Mouse (Mus musculus) forebrain, embryonic 14.5 days (tissue): ENCODE data around the gene Sec22b. TPM values are rescaled to one million over a fixed set of nuclear protein-coding genes. Genes with fewer than 3 reads are reported as not detected.
A peak's percentile ranks its signal among the peaks of the same experiment; 100 is the strongest.

Source experiments
- ATAC-seq: fragments of 200-750 bp; cut with Nextera tagmentation; 2 replicates; pipeline ENCODE4 v1.8.0; 2017; ENCODE audit warnings: mild to moderate bottlenecking, moderate library complexity
- DNase-seq: peaks from one replicate; pipeline ENCODE4 v3.0.0-alpha.2; 2015; ENCODE audit warnings: low spot score
- H3K27ac ChIP-seq: fragments of 300-500 bp; sonication (generic); 2 replicates; pipeline ENCODE4 v1.5.1; 2014; ENCODE audit warnings: low read depth, mild to moderate bottlenecking, control low read depth, low read length, moderate library complexity
- H3K27me3 ChIP-seq: fragments of 300-500 bp; sonication (generic); replicated peaks from 2 replicates; pipeline ENCODE4 v1.6.1; 2014; ENCODE audit warnings: low read length, control low read depth, mixed read lengths; ENCODE audit not compliant: control insufficient read depth, insufficient read depth
- H3K36me3 ChIP-seq: fragments of 300-500 bp; sonication (generic); 2 replicates; pipeline ENCODE4 v1.6.1; 2014; ENCODE audit warnings: low read length, control low read depth; ENCODE audit not compliant: control insufficient read depth, insufficient read depth
- H3K4me1 ChIP-seq: fragments of 300-500 bp; sonication (generic); 2 replicates; pipeline ENCODE4 v1.6.1; 2014; ENCODE audit warnings: antibody characterized with exemption, low read length, control low read depth; ENCODE audit not compliant: control insufficient read depth, insufficient read depth
- H3K4me2 ChIP-seq: fragments of 300-500 bp; sonication (generic); 2 replicates; pipeline ENCODE4 v1.6.1; 2014; ENCODE audit warnings: mild to moderate bottlenecking, control low read depth, low read length
- H3K4me3 ChIP-seq: fragments of 300-500 bp; sonication (generic); 2 replicates; pipeline ENCODE4 v1.5.1; 2014; ENCODE audit warnings: low read depth, low read length, control low read depth
- H3K9ac ChIP-seq: fragments of 300-500 bp; sonication (generic); 2 replicates; pipeline ENCODE4 v1.6.1; 2014; ENCODE audit warnings: mild to moderate bottlenecking, low read length, control low read depth, moderate library complexity
- H3K9me3 ChIP-seq: fragments of 300-500 bp; sonication (generic); replicated peaks from 2 replicates; pipeline ENCODE4 v1.6.1; 2016; ENCODE audit warnings: low read length, control low read depth, mixed read lengths; ENCODE audit not compliant: control insufficient read depth
- WGBS: fragments of 180-500 bp; shearing (Covaris S2); extraction: QIAGEN DNeasy Blood & Tissue Kit; methylation state at CpG from one replicate; pipeline ENCODE4 v1.1.7; 2014; 5-methylcytosine and 5-hydroxymethylcytosine counted together
- polyA plus RNA-seq: library from polyadenylated mRNA; unstranded; fragments of >200 nt; fragmentation: Nextera tagmentation; extraction: Ambion mirVana; gene quantifications from 2 replicates; pipeline ENCODE4 v1.2.1, GENCODE M21; 2014

Gene Sec22b
- polyA plus RNA-seq, 1 experiment from 2014 or later: 130 TPM

DNA sequence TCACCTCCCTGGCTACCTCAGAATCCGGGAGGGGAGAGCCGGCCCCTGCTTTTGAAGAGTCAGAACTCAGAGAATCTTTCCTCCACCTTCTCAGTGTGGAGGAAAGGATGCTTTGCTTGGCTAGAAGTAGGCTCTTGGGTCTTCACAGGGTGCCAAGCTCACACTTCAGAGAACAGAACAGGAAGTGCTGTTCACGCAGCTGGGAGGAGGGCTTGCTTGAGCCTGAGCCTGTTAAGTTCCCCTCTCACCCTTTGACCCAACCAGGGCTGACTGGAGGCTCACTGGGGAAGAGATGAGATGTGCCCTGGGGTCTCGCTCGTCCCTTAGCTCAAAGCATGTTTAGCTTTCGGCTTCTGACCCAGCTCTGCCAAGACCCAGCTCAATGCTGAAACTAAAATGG lies 32.3 kb downstream of the Sec22b start:
- H3K36me3 ChIP-seq: no peaks in the 10 kb centered on the region
- H3K4me2 ChIP-seq: no peak overlapping the region
- no peak for DNase-seq
- no peaks in the 10 kb centered on the region for H3K9me3 ChIP-seq
- peaks cover 18% of the 10 kb centered on the region; the same call in 1 of the 2 replicates for H3K4me1 ChIP-seq
- no peaks in the 10 kb centered on the region for H3K27me3 ChIP-seq
- H3K9ac ChIP-seq: no peak overlapping the region
- no peak overlapping the region for H3K4me3 ChIP-seq
- ATAC-seq: no peak
- no peak overlapping the region for H3K27ac ChIP-seq
- WGBS: 41% methylated on average over 6 of the region's 6 CpGs

DNA sequence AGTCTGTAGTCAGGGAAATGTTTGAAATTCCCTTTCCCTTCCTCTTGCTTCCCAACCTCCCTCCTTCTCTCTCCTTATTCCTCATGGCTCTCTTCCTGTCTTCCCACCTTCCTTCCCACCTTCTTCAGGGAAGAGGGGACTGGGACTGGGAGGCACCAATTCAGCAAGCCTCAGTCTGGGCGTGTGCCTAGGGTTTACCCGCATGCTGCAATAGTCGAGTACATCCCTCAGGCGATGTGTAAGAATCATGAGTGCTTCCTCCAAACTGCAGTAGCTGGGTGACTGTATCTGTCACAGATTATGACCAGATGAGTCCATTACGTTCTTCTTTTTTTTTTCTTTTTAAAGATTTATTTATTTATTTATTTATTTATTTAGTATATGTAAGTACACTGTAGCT lies 32.8 kb downstream of the Sec22b start:
- no peak overlapping the region for H3K27ac ChIP-seq
- no peak overlapping the region for H3K4me3 ChIP-seq
- no peaks in the 10 kb centered on the region for H3K27me3 ChIP-seq
- H3K36me3 ChIP-seq: no peaks in the 10 kb centered on the region
- DNase-seq (no peak), ATAC-seq (no peak)
- WGBS: 84% methylated on average over 5 of the region's 5 CpGs
- H3K9me3 ChIP-seq: no peaks in the 10 kb centered on the region
- no peak overlapping the region for H3K9ac ChIP-seq
- peaks cover 19% of the 10 kb centered on the region for H3K4me1 ChIP-seq
- no peak overlapping the region for H3K4me2 ChIP-seq

DNA sequence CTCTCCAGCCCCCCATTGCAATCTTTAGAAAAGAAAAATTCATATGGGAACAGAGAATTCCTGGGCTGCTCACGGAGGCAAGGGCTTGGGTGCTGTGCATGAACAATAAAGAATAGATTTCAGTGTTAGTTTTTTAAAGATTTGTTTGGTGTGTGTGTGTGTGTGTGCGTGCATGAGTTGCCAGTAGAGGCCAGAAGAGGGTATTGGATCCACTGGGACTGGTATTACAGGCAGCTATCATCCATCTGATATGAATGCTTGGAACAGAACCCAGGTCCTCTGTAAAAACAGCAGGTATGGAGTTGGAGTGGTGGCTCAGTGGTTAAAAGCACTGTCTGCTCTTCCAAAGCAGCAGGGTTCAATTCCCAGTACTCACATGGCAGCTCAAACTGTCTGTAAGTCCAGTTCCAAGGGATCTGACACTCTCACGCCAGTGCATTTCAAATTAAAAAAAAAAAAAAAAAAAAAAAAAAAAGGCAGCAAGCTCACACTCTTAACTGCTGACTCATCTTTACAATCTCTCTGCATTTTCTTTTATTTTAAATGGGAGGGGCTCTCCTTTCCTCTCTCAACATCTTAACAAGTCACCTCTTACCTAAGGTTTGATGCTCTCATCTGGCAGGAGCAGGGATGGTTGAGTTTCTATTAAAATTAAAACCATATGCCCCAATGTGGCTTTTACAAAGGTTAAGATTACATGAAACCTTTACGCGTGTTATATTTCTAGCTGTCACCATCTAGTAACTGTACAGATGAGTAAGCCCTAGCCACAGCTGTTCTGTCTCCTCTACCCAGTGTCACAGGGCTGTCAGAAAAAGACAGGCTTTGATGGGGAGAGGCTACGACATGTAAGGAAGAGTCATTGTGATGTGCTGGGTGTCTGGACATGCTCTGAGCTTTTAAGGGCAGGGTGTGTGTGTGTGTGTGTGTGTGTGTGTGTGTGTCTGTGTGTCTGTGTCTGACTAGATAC lies 33.6 kb downstream of the Sec22b start:
- 85% methylated on average over 6 of the region's 6 CpGs for WGBS
- no peak overlapping the region for H3K4me2 ChIP-seq
- no peaks in the 10 kb centered on the region for H3K27me3 ChIP-seq
- no peak for DNase-seq
- no peak overlapping the region for H3K4me3 ChIP-seq
- H3K4me1 ChIP-seq: peaks cover 27% of the 10 kb centered on the region
- H3K36me3 ChIP-seq: no peaks in the 10 kb centered on the region
- ATAC-seq: no peak
- no peak overlapping the region for H3K9ac ChIP-seq
- H3K27ac ChIP-seq: no peak overlapping the region
- no peaks in the 10 kb centered on the region for H3K9me3 ChIP-seq

DNA sequence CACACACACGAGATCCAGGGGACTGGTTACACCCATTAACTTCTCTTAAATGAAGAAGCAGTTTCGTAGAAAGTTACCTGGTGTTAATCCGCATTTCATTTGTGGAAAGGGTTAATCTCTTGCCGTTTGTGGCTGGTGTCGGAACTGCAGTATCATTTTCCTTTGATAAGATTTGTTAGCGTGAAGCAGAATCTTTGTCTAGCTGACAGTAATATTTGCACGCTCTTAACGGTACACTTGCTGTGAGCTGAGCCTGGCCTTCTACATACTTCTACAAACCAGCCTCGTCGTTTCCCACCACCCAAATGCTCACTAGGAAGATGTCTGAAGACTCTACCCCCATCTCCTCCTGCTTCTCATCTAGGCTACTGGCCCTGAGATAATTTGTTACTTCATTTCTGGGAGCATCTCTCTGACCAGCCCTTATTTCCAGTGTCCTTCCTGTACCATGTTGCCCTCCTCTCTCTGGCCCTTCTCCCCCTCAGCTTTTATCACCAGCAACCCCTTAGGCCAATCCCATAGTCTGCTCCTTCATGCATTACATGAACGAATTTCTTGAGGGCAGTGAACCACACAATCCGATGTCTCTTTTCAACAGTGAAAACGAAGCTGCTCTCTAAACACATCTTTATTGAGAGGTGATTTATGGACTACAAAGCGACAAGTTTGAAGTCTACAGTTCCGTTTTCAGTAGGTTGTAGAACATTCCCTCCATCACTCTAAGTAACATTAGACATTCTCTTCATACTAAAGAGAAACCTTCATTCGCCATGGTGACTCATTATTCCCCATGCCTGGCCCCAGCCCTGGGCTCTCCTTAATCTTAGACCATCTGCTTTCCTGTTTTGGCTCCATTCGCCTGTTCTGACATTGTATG lies 36.3 kb downstream of the Sec22b start:
- Histone ChIP-seq H3K9me3 (no peaks in the 10 kb centered on the region), H3K36me3 (no peaks in the 10 kb centered on the region), H3K9ac (no peak overlapping the region), H3K27me3 (no peaks in the 10 kb centered on the region), H3K4me1 (peaks cover 39% of the 10 kb centered on the region), H3K27ac (0 out of 2 replicates have a peak overlapping the region, but pooled peaks have one; percentile 21), H3K4me3 (no peak overlapping the region), H3K4me2 (no peak overlapping the region)
- DNase-seq: peak; percentile 47
- 43% methylated on average over 17 of the region's 17 CpGs for WGBS
- no peak for ATAC-seq

- ATAC-seq (no peak), DNase-seq (no peak)
- H3K4me2 ChIP-seq: no peak overlapping the region
- no peak overlapping the region for H3K27ac ChIP-seq
- no peak overlapping the region for H3K9ac ChIP-seq
- no peaks in the 10 kb centered on the region for H3K9me3 ChIP-seq
- no peaks in the 10 kb centered on the region for H3K27me3 ChIP-seq
- H3K4me3 ChIP-seq: no peak overlapping the region
- peaks cover 42% of the 10 kb centered on the region for H3K4me1 ChIP-seq
- no peaks in the 10 kb centered on the region for H3K36me3 ChIP-seq
- 58% methylated on average over 6 of the region's 6 CpGs for WGBS
Measured at GRCm38 (mm10) chr3:97937945-97938266, 36.9 kb downstream of the Sec22b start.

GRCm38 (mm10) chr3:97938814-97939526 lies 38.0 kb downstream of the Sec22b start:
- peak overlapping the region; percentile 16; the same call in 1 of the 2 replicates for H3K4me2 ChIP-seq
- peak overlapping the region; percentile 7; the same call in 1 of the 2 replicates for H3K9ac ChIP-seq
- no peaks in the 10 kb centered on the region for H3K36me3 ChIP-seq
- peak; percentile 56 for ATAC-seq
- DNase-seq: peak; percentile 49
- 3% methylated on average over 7 of the region's 7 CpGs for WGBS
- H3K4me1 ChIP-seq: peaks cover 42% of the 10 kb centered on the region
- no peaks in the 10 kb centered on the region for H3K9me3 ChIP-seq
- no peak overlapping the region for H3K4me3 ChIP-seq
- H3K27ac ChIP-seq: peak overlapping the region; percentile 44; the same call in 1 of the 2 replicates
- no peaks in the 10 kb centered on the region for H3K27me3 ChIP-seq

GRCm38 (mm10) chr3:97939626-97940510 lies 38.9 kb downstream of the Sec22b start:
- WGBS: 6% methylated on average over 10 of the region's 10 CpGs
- peak; percentile 40 for DNase-seq
- H3K27me3 ChIP-seq: no peaks in the 10 kb centered on the region
- H3K4me2 ChIP-seq: peak overlapping the region; percentile 16; the same call in 1 of the 2 replicates
- H3K4me3 ChIP-seq: no peak overlapping the region
- peak; percentile 32 for ATAC-seq
- H3K36me3 ChIP-seq: no peaks in the 10 kb centered on the region
- H3K9ac ChIP-seq: peak overlapping the region; percentile 7; the same call in 1 of the 2 replicates
- H3K4me1 ChIP-seq: peaks cover 42% of the 10 kb centered on the region
- no peaks in the 10 kb centered on the region for H3K9me3 ChIP-seq
- peak overlapping the region; percentile 44; the same call in 1 of the 2 replicates for H3K27ac ChIP-seq
